9 mouse cellular contexts compared by ENCODE assay signal in genomic region chr2:163722550-163722949, GRCm38 (mm10). TPM values are rescaled to one million over a fixed set of nuclear protein-coding genes. Genes with fewer than 3 reads are reported as not detected.
DNase-seq lines count a peak whose midpoint lies in the region; ATAC-seq and TF ChIP-seq lines count a peak whose summit lies in the region.
"Had no signal": no experiment of that assay in that cellular context is flagged by ENCODE, and none has a peak within 500 bp of the region (broad histone marks: within the 10 kb centered on the region; RNA-seq: fewer than 3 reads in every experiment).

No protein-coding gene starts in this region.

- WGBS in lung, postnatal 0 days, result 46% methylated on average over 7 of the region's 7 CpGs
- WGBS in hindbrain, embryonic 16.5 days, result 35% methylated on average over 7 of the region's 7 CpGs

- H3K27ac ChIP-seq in lung, postnatal 0 days (ENCODE audit: low read length), result no peak overlapping the region
- H3K27ac ChIP-seq in hindbrain, embryonic 16.5 days (ENCODE audit: low read depth, low read length), result peak overlapping the region; percentile 77
- H3K27ac ChIP-seq: macrophage had no signal

- H3K4me2 ChIP-seq in lung, postnatal 0 days (replicated peaks; ENCODE audit: low read depth, low read length), result no peak overlapping the region
- H3K4me2 ChIP-seq in hindbrain, embryonic 16.5 days (ENCODE audit: low read length), result no peak overlapping the region

- no peak overlapping the region for H3K9ac ChIP-seq in lung, postnatal 0 days (replicated peaks; ENCODE audit: low read depth)
- H3K9ac ChIP-seq in hindbrain, embryonic 16.5 days (ENCODE audit: low read depth, low read length), result no peak overlapping the region

- TF ChIP-seq CTCF in lung, postnatal 0 days (IDR thresholded peaks at IDR 0.05), result no peak

- no peak for TF ChIP-seq EP300 in lung, postnatal 0 days (IDR thresholded peaks at IDR 0.05)

- H3K9me3 ChIP-seq in lung, postnatal 0 days (ENCODE audit: low read length), result no peaks in the 10 kb centered on the region
- H3K9me3 ChIP-seq in hindbrain, embryonic 16.5 days (ENCODE audit: control insufficient read depth, low read length), result no peaks in the 10 kb centered on the region

- H3K27me3 ChIP-seq in lung, postnatal 0 days (replicated peaks; ENCODE audit: insufficient read depth, low read length), result no peaks in the 10 kb centered on the region
- H3K27me3 ChIP-seq in hindbrain, embryonic 16.5 days (replicated peaks; ENCODE audit: control insufficient read depth, insufficient read depth, low read length), result no peaks in the 10 kb centered on the region

- H3K36me3 ChIP-seq in lung, postnatal 0 days (ENCODE audit: insufficient read depth, low read length), result no peaks in the 10 kb centered on the region
- no peaks in the 10 kb centered on the region; the same call in none of the 2 replicates for H3K36me3 ChIP-seq in hindbrain, embryonic 16.5 days (ENCODE audit: control insufficient read depth, insufficient read depth, low read length)

- H3K4me3 ChIP-seq in lung, postnatal 0 days (ENCODE audit: low read depth, low read length), result no peak overlapping the region
- H3K4me3 ChIP-seq in hindbrain, embryonic 16.5 days (ENCODE audit: low read length), result no peak overlapping the region

- ATAC-seq in lung, postnatal 0 days, result peak; percentile 32; the same call in 1 of the 2 replicates
- ATAC-seq in cerebellum, adult (ENCODE audit: insufficient number of reproducible peaks, low FRiP score, low TSS enrichment), result peak; percentile 45
- ATAC-seq in hindbrain, embryonic 16.5 days, result peak; percentile 78
- no peak for ATAC-seq in inflammation-experienced regulatory T-cells, adult 6 months

- no peak for DNase-seq in lung, postnatal 0 days (ENCODE audit: low spot score)
- DNase-seq in lung, adult 18-20 months, result no peak
- DNase-seq in retina, postnatal 1 day, result peak; percentile 93
- no peak for DNase-seq in gastrocnemius, adult 8-10 months (ENCODE audit: low spot score in 2 of 2)
- no peak for DNase-seq in thymus, postnatal 36 days

- peaks cover 5% of the 10 kb centered on the region; the same call in 1 of the 2 replicates for H3K4me1 ChIP-seq in lung, postnatal 0 days (ENCODE audit: insufficient read depth, low read depth, low read length)
- H3K4me1 ChIP-seq in hindbrain, embryonic 16.5 days (ENCODE audit: control insufficient read depth, insufficient read depth, low read depth, low read length), result peaks cover 22% of the 10 kb centered on the region

RNA-seq across cellular contexts. Expression of gene Ada, which starts 27.5 kb away (rescaled TPM):
- 3.2 and 3.6 TPM in 2 replicates for polyA plus RNA-seq in lung, postnatal 0 days (2015; fragmentation: Nextera tagmentation; extraction: Ambion mirVana)
- 3.5 and 4.2 TPM in 2 replicates for polyA plus RNA-seq in hindbrain, embryonic 16.5 days (2015; fragmentation: Nextera tagmentation; extraction: Ambion mirVana)
- total RNA-seq in gastrocnemius, adult 8-10 months (2022), result 1 to 10 TPM in 1 of 4 experiments, under 1 TPM in 2, not detected in 1; 0.34 to 1.2 (median 0.62) TPM
- polyA plus RNA-seq in inflammation-experienced regulatory T-cells, adult 6 months (2017; shearing (Covaris generic)), result 1 to 10 TPM; 4.4 to 8.2 (median 7.4) TPM
